Mouse (Mus musculus): ENCODE results near the gene Wdfy2. TPM values are rescaled to one million over a fixed set of nuclear protein-coding genes. Genes with fewer than 3 reads are reported as not detected.

Wdfy2 gene
- polyA plus RNA-seq, 1 experiment, result 2.6 TPM

GRCm38 (mm10) chr14:62878076-62878475 lies 40.6 kb downstream of the Wdfy2 start:
- H3K27me3 ChIP-seq (ENCODE audit: control insufficient read depth, insufficient read depth, low read length), result no peaks in the 10 kb centered on the region
- 44% methylated on average over 6 of the region's 6 CpGs for WGBS
- H3K36me3 ChIP-seq (ENCODE audit: control insufficient read depth, insufficient read depth, low read length), result no peaks in the 10 kb centered on the region
- TF ChIP-seq POLR2A (IDR thresholded peaks at IDR 0.05; ENCODE audit: low read depth, low read length), result no peak
- no peak for TF ChIP-seq CTCF (IDR thresholded peaks at IDR 0.05; ENCODE audit: extremely low read depth, insufficient read length, insufficient replicate concordance, low read depth, low read length)
- no peak overlapping the region for H3K4me3 ChIP-seq (ENCODE audit: low read depth, low read length)
- H3K4me1 ChIP-seq (ENCODE audit: control insufficient read depth, insufficient read depth, insufficient read length, low read length), result peaks cover 5% of the 10 kb centered on the region; the same call in 1 of the 2 replicates
- H3K27ac ChIP-seq (ENCODE audit: insufficient read depth, low read depth, low read length), result no peak overlapping the region

GRCm38 (mm10) chr14:62878634-62879430 lies 41.4 kb downstream of the Wdfy2 start:
- peaks cover 7% of the 10 kb centered on the region; the same call in 1 of the 2 replicates for H3K4me1 ChIP-seq (ENCODE audit: control insufficient read depth, insufficient read depth, insufficient read length, low read length)
- H3K27me3 ChIP-seq (ENCODE audit: control insufficient read depth, insufficient read depth, low read length), result no peaks in the 10 kb centered on the region
- no peaks in the 10 kb centered on the region for H3K36me3 ChIP-seq (ENCODE audit: control insufficient read depth, insufficient read depth, low read length)
- H3K4me3 ChIP-seq (ENCODE audit: low read depth, low read length), result no peak overlapping the region
- no peak overlapping the region for H3K27ac ChIP-seq (ENCODE audit: insufficient read depth, low read depth, low read length)
- TF ChIP-seq POLR2A (IDR thresholded peaks at IDR 0.05; ENCODE audit: low read depth, low read length) (no peak), CTCF (IDR thresholded peaks at IDR 0.05; ENCODE audit: extremely low read depth, insufficient read length, insufficient replicate concordance, low read depth, low read length) (no peak)
- WGBS, result 72% methylated on average over 7 of the region's 7 CpGs

DNA sequence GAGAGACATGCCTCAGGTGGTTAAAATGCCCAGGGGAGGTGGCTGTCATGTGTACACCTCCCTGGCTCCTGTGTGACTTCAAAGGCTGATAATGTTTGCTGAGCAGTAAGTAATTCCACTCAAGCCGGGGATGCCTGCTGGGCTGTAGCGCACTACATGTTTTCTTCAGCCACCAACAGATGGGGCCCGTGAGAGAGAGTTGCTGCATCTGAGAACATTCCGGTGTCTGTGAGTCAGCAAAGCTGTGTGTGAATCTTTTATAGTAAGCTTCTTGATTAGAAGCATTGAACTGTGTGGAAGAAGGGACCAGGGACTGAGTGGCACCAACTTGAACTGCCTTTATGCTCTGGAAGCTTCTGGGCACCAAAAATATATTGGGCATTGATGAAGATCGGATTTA lies 42.0 kb downstream of the Wdfy2 start:
- Histone ChIP-seq H3K36me3 (ENCODE audit: control insufficient read depth, insufficient read depth, low read length) (no peaks in the 10 kb centered on the region), H3K4me3 (ENCODE audit: low read depth, low read length) (no peak overlapping the region), H3K27me3 (ENCODE audit: control insufficient read depth, insufficient read depth, low read length) (no peaks in the 10 kb centered on the region), H3K27ac (ENCODE audit: insufficient read depth, low read depth, low read length) (peak overlapping the region; percentile 42; the same call in 1 of the 2 replicates), H3K4me1 (ENCODE audit: control insufficient read depth, insufficient read depth, insufficient read length, low read length) (peaks cover 7% of the 10 kb centered on the region; the same call in 1 of the 2 replicates)
- WGBS, result 19% methylated on average over 5 of the region's 5 CpGs
- TF ChIP-seq POLR2A (IDR thresholded peaks at IDR 0.05; ENCODE audit: low read depth, low read length) (no peak), CTCF (IDR thresholded peaks at IDR 0.05; ENCODE audit: extremely low read depth, insufficient read length, insufficient replicate concordance, low read depth, low read length) (peak; percentile 59; the same call in 1 of the 2 replicates)

DNA sequence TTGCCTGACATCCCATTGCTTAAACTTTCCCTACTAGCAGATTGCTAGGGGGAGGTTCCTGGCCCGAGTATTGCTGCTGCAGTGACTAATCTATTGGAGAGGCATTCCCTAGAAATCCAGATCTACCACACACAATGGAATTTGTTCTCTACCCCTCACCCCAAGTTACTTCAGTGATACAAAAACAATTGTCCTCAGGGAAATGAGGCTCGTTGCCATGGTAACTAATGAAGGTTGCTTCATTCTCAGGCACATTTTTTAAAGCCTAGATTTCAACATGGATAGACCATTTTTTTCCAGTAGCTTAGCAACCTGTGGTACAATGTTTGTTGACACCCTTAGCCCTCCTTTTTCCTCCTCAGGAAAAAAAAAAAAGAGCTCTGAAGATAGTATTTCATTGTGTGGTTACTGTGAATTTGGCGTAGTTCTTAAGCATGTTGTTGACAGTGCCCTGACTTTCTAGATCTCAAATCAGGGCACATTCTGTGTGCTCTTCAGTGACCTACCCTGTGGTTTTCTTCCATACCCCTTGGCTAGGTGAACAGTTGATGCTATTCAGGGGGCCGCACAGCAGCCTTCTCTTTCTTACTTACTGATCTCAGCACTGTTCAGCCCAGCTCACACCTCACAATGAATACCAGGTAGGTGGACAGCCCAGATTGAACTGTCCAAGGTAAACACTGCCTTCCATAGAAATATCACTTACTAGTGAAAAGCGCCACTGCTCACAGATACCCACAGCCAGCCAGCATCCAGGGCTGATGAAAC lies 42.8 kb downstream of the Wdfy2 start:
- no peak overlapping the region for H3K27ac ChIP-seq (ENCODE audit: insufficient read depth, low read depth, low read length)
- peaks cover 15% of the 10 kb centered on the region for H3K4me1 ChIP-seq (ENCODE audit: control insufficient read depth, insufficient read depth, insufficient read length, low read length)
- 72% methylated on average over 5 of the region's 5 CpGs for WGBS

GRCm38 (mm10) chr14:62882061-62882614 lies 44.7 kb downstream of the Wdfy2 start:
- H3K27me3 ChIP-seq (ENCODE audit: control insufficient read depth, insufficient read depth, low read length), result no peaks in the 10 kb centered on the region
- peaks cover 15% of the 10 kb centered on the region for H3K4me1 ChIP-seq (ENCODE audit: control insufficient read depth, insufficient read depth, insufficient read length, low read length)
- TF ChIP-seq POLR2A (IDR thresholded peaks at IDR 0.05; ENCODE audit: low read depth, low read length), result no peak
- TF ChIP-seq CTCF (IDR thresholded peaks at IDR 0.05; ENCODE audit: extremely low read depth, insufficient read length, insufficient replicate concordance, low read depth, low read length), result peak; percentile 8; the same call in 1 of the 2 replicates
- WGBS, result 67% methylated on average over 4 of the region's 4 CpGs
- H3K4me3 ChIP-seq (ENCODE audit: low read depth, low read length), result no peak overlapping the region
- no peaks in the 10 kb centered on the region for H3K36me3 ChIP-seq (ENCODE audit: control insufficient read depth, insufficient read depth, low read length)
- no peak overlapping the region for H3K27ac ChIP-seq (ENCODE audit: insufficient read depth, low read depth, low read length)

More for the DNA sequence above, 42.8 kb downstream of the Wdfy2 start:
- Histone ChIP-seq H3K36me3 (ENCODE audit: control insufficient read depth, insufficient read depth, low read length) (no peaks in the 10 kb centered on the region), H3K4me3 (ENCODE audit: low read depth, low read length) (no peak overlapping the region), H3K27me3 (ENCODE audit: control insufficient read depth, insufficient read depth, low read length) (no peaks in the 10 kb centered on the region)
- TF ChIP-seq CTCF (IDR thresholded peaks at IDR 0.05; ENCODE audit: extremely low read depth, insufficient read length, insufficient replicate concordance, low read depth, low read length), result no peak
- no peak for TF ChIP-seq POLR2A (IDR thresholded peaks at IDR 0.05; ENCODE audit: low read depth, low read length)

GRCm38 (mm10) chr14:62883551-62883950 lies 46.1 kb downstream of the Wdfy2 start:
- TF ChIP-seq POLR2A (IDR thresholded peaks at IDR 0.05; ENCODE audit: low read depth, low read length) (no peak), CTCF (IDR thresholded peaks at IDR 0.05; ENCODE audit: extremely low read depth, insufficient read length, insufficient replicate concordance, low read depth, low read length) (no peak)
- no peak overlapping the region for H3K4me3 ChIP-seq (ENCODE audit: low read depth, low read length)
- no peaks in the 10 kb centered on the region for H3K27me3 ChIP-seq (ENCODE audit: control insufficient read depth, insufficient read depth, low read length)
- H3K27ac ChIP-seq (ENCODE audit: insufficient read depth, low read depth, low read length), result no peak overlapping the region
- peaks cover 13% of the 10 kb centered on the region for H3K4me1 ChIP-seq (ENCODE audit: control insufficient read depth, insufficient read depth, insufficient read length, low read length)
- 45% methylated on average over 1 of the region's 1 CpGs for WGBS
- no peaks in the 10 kb centered on the region for H3K36me3 ChIP-seq (ENCODE audit: control insufficient read depth, insufficient read depth, low read length)

Measured in small intestine, adult 2 months (tissue).